Mouse (Mus musculus): ENCODE results near the gene Wdr49. TPM values are rescaled to one million over a fixed set of nuclear protein-coding genes. Genes with fewer than 3 reads are reported as not detected.

Gene Wdr49
- polyA plus RNA-seq (2012; fragmentation: generic; extraction: Trizol) = not detected

DNA sequence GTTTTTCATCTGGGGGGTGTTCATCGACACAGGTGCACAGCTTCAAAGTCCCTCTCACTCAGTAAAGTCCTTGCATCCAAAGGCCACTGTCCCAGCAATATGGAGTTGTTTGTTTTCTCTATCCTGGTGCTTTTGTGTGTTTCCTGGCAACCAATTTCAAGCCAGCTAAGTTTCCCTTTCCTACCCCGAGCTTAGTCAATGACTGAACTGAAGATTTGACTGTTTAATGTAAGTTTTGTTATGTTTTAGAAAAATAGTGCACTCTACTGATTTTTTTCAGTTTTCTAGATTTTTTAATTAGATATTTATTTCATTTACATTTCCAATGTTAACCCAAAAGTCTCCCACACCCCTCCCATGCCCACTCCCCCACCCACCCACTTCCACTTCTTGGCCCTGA, at the start of gene Wdr49:
Gene Wdr49 (minus strand): TSS at position 101 of the 400 bp plus-strand sequence.
- H3K4me3 ChIP-seq = no peak within 1 kb of the TSS
- no peak within 1 kb of the TSS for H3ac ChIP-seq (ENCODE audit: control insufficient read depth, insufficient read length)
- TF ChIP-seq POLR2A (IDR thresholded peaks at IDR 0.05; ENCODE audit: insufficient read length, low read depth) = no peak
- no peak for TF ChIP-seq SRF (IDR thresholded peaks at IDR 0.05; ENCODE audit: control insufficient read depth, insufficient read length, low read depth)
- no peak for TF ChIP-seq REST (IDR thresholded peaks at IDR 0.05; ENCODE audit: insufficient read depth, insufficient read length)
- no peak for TF ChIP-seq MYOD1 (IDR thresholded peaks at IDR 0.05; ENCODE audit: control insufficient read depth in 1 of 3, insufficient read length in 2 of 3, low read depth in 2 of 3)
- TF ChIP-seq TCF12 (IDR thresholded peaks at IDR 0.05; ENCODE audit: insufficient read depth, poor library complexity, severe bottlenecking) = no peak
- TF ChIP-seq USF1 (IDR thresholded peaks at IDR 0.05; ENCODE audit: low read depth) = no peak

DNA sequence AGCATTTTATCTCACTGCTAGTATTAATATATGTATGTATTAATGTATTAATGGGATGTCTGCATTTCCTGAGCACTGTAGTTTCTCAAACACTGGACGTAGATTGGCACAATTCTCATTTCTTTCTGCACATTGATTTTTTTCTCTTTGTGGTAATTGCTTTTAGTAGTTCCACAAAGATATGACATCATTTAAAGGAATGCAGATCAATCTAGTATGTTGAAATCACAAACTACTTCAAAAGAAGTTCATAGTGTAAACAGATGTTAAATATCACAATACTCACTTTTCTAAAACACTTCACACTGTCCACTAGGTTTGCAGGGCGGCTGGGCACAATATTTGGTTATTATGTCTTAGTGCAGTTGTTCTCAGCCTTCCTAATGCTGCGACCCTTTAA, 49.1 kb upstream of the Wdr49 start:
- no peak overlapping the region for H3ac ChIP-seq (ENCODE audit: control insufficient read depth, insufficient read length)
- no peak overlapping the region for H3K4me2 ChIP-seq (ENCODE audit: low read depth)
- H3K4me3 ChIP-seq = no peak overlapping the region
- no peak for TF ChIP-seq TCF3 (IDR thresholded peaks at IDR 0.05; ENCODE audit: insufficient read length, low read depth)
- TF ChIP-seq TCF12 (IDR thresholded peaks at IDR 0.05; ENCODE audit: insufficient read depth, poor library complexity, severe bottlenecking) = no peak
- no peak for TF ChIP-seq POLR2A (IDR thresholded peaks at IDR 0.05; ENCODE audit: insufficient read length, low read depth)
- no peak for TF ChIP-seq REST (IDR thresholded peaks at IDR 0.05; ENCODE audit: insufficient read depth, insufficient read length)
- TF ChIP-seq SRF (IDR thresholded peaks at IDR 0.05; ENCODE audit: control insufficient read depth, insufficient read length, low read depth) = no peak
- TF ChIP-seq MYOG (IDR thresholded peaks at IDR 0.05; ENCODE audit: control insufficient read depth in 1 of 3, insufficient read depth in 1 of 3, insufficient read length in 2 of 3, low read depth in 2 of 3) = no peak
- TF ChIP-seq POLR2AphosphoS2 (IDR thresholded peaks at IDR 0.05; ENCODE audit: insufficient read length, low read depth) = no peak
- H3K36me3 ChIP-seq (ENCODE audit: control insufficient read depth, insufficient read depth) = peaks cover 33% of the 10 kb centered on the region
- peaks cover 11% of the 10 kb centered on the region for H3K79me2 ChIP-seq (ENCODE audit: control insufficient read depth, insufficient read depth)
- H3K27me3 ChIP-seq (ENCODE audit: control insufficient read depth, insufficient read depth, insufficient read length) = no peaks in the 10 kb centered on the region

More for the DNA sequence above, at the start of gene Wdr49:
- H3K36me3 ChIP-seq (ENCODE audit: control insufficient read depth, insufficient read depth) = no peaks in the 10 kb centered on the region
- H3K79me2 ChIP-seq (ENCODE audit: control insufficient read depth, insufficient read depth) = no peaks in the 10 kb centered on the region
- H3K27me3 ChIP-seq (ENCODE audit: control insufficient read depth, insufficient read depth, insufficient read length) = no peaks in the 10 kb centered on the region
- no peak within 1 kb of the TSS for H3K4me2 ChIP-seq (ENCODE audit: low read depth)

DNA sequence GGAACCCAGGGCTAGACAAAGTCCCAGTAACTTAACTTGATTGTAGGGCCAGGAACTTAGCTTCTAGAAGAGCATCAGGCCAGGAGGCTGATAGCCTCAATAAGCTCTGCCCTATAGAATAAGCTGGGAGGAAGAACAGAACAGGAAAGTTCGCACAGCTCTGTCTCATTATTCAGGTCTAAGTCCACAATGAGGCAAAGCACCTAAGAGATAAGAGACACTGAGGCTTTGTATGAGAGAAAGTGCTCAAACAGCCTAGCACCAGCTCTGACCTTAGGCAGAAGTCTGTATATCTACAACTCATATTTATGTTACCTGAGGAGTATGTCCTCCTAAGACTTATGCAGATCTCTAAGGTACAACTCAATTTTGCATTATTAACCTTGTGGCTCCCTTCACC, 40.6 kb upstream of the Wdr49 start:
- H3K4me3 ChIP-seq = no peak overlapping the region
- TF ChIP-seq MYOG (IDR thresholded peaks at IDR 0.05; ENCODE audit: control insufficient read depth in 1 of 3, insufficient read depth in 1 of 3, insufficient read length in 2 of 3, low read depth in 2 of 3) = no peak
- no peak for TF ChIP-seq MYOD1 (IDR thresholded peaks at IDR 0.05; ENCODE audit: control insufficient read depth in 1 of 3, insufficient read length in 2 of 3, low read depth in 2 of 3)
- no peak for TF ChIP-seq E2F4 (IDR thresholded peaks at IDR 0.05; ENCODE audit: insufficient read depth)
- no peak for TF ChIP-seq POLR2AphosphoS2 (IDR thresholded peaks at IDR 0.05; ENCODE audit: insufficient read length, low read depth)
- TF ChIP-seq REST (IDR thresholded peaks at IDR 0.05; ENCODE audit: insufficient read depth, insufficient read length) = no peak
- TF ChIP-seq CEBPB (IDR thresholded peaks at IDR 0.05; ENCODE audit: insufficient read depth, poor library complexity, severe bottlenecking) = no peak
- TF ChIP-seq USF1 (IDR thresholded peaks at IDR 0.05; ENCODE audit: low read depth) = no peak
- TF ChIP-seq TCF12 (IDR thresholded peaks at IDR 0.05; ENCODE audit: insufficient read depth, poor library complexity, severe bottlenecking) = no peak
- no peak for TF ChIP-seq POLR2A (IDR thresholded peaks at IDR 0.05; ENCODE audit: insufficient read length, low read depth)
- TF ChIP-seq MAX (IDR thresholded peaks at IDR 0.05; ENCODE audit: low read depth) = no peak
- no peak for TF ChIP-seq TCF3 (IDR thresholded peaks at IDR 0.05; ENCODE audit: insufficient read length, low read depth)
- no peak for TF ChIP-seq SRF (IDR thresholded peaks at IDR 0.05; ENCODE audit: control insufficient read depth, insufficient read length, low read depth)
- H3K4me2 ChIP-seq (ENCODE audit: low read depth) = no peak overlapping the region
- H3ac ChIP-seq (ENCODE audit: control insufficient read depth, insufficient read length) = no peak overlapping the region
- no peaks in the 10 kb centered on the region for H3K27me3 ChIP-seq (ENCODE audit: control insufficient read depth, insufficient read depth, insufficient read length)
- H3K36me3 ChIP-seq (ENCODE audit: control insufficient read depth, insufficient read depth) = peaks cover 19% of the 10 kb centered on the region
- H3K79me2 ChIP-seq (ENCODE audit: control insufficient read depth, insufficient read depth) = no peaks in the 10 kb centered on the region

DNA sequence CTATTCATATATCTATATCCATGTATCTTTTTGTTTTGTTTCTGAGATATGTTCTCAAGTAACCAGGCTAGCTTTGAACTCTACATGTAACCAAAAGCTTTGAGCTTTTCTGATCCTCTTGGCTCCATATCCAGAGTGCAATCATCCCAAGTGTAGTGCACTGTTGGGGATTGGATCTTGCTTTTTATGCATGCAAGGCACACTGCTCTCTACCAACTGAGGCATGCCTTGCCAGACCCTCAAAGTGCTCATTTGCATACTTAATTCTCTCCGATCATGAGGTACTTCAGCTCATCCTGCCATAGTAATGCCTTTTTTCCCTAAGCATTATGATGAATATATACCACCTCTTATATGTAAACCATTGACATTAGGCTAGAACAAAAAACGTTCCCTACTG, 39.4 kb upstream of the Wdr49 start:
- Histone ChIP-seq H3K36me3 (ENCODE audit: control insufficient read depth, insufficient read depth) (peaks cover 10% of the 10 kb centered on the region), H3ac (ENCODE audit: control insufficient read depth, insufficient read length) (no peak overlapping the region), H3K4me2 (ENCODE audit: low read depth) (no peak overlapping the region), H3K4me3 (no peak overlapping the region), H3K27me3 (ENCODE audit: control insufficient read depth, insufficient read depth, insufficient read length) (no peaks in the 10 kb centered on the region), H3K79me2 (ENCODE audit: control insufficient read depth, insufficient read depth) (no peaks in the 10 kb centered on the region)
- TF ChIP-seq CEBPB (IDR thresholded peaks at IDR 0.05; ENCODE audit: insufficient read depth, poor library complexity, severe bottlenecking) (no peak), SRF (IDR thresholded peaks at IDR 0.05; ENCODE audit: control insufficient read depth, insufficient read length, low read depth) (no peak), REST (IDR thresholded peaks at IDR 0.05; ENCODE audit: insufficient read depth, insufficient read length) (no peak)

DNA sequence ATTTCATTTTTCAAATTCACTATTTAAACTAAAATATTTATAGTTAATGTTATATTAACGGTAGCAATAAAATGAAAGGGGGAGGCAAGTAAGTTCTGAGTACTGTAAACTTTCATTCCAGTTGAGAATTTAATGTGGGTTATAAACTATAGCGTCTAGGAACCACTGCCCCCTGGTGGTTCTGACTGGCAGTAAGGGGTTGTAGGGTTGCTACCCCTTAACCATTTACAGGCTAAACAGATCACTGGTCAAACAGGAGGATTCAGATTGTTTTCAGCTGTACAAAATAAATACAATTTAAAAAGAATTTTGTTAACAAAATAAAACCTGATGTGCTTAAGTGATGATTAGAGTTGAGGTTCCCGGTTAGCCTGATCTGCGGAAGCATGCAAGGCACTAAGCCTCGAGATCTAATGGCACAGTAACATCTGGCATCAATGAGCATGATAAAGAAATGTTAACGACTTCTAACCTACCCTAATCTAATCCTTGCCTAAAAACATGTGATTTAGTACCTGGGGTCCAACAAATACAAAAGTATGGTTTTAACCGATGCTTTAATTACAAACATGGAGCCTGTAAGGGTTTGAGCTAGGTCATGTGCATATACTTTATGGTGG, 35.8 kb upstream of the Wdr49 start:
- TF ChIP-seq TCF3 (IDR thresholded peaks at IDR 0.05; ENCODE audit: insufficient read length, low read depth) (no peak), POLR2A (IDR thresholded peaks at IDR 0.05; ENCODE audit: insufficient read length, low read depth) (no peak), MAX (IDR thresholded peaks at IDR 0.05; ENCODE audit: low read depth) (no peak), SRF (IDR thresholded peaks at IDR 0.05; ENCODE audit: control insufficient read depth, insufficient read length, low read depth) (no peak), REST (IDR thresholded peaks at IDR 0.05; ENCODE audit: insufficient read depth, insufficient read length) (no peak), MYOD1 (IDR thresholded peaks at IDR 0.05; ENCODE audit: control insufficient read depth in 1 of 3, insufficient read length in 2 of 3, low read depth in 2 of 3) (no peak), MYOG (IDR thresholded peaks at IDR 0.05; ENCODE audit: control insufficient read depth in 1 of 3, insufficient read depth in 1 of 3, insufficient read length in 2 of 3, low read depth in 2 of 3) (no peak), POLR2AphosphoS2 (IDR thresholded peaks at IDR 0.05; ENCODE audit: insufficient read length, low read depth) (no peak), CEBPB (IDR thresholded peaks at IDR 0.05; ENCODE audit: insufficient read depth, poor library complexity, severe bottlenecking) (no peak), E2F4 (IDR thresholded peaks at IDR 0.05; ENCODE audit: insufficient read depth) (no peak), USF1 (IDR thresholded peaks at IDR 0.05; ENCODE audit: low read depth) (no peak), TCF12 (IDR thresholded peaks at IDR 0.05; ENCODE audit: insufficient read depth, poor library complexity, severe bottlenecking) (no peak)
- peaks cover 14% of the 10 kb centered on the region for H3K36me3 ChIP-seq (ENCODE audit: control insufficient read depth, insufficient read depth)
- no peak overlapping the region for H3K4me3 ChIP-seq
- H3ac ChIP-seq (ENCODE audit: control insufficient read depth, insufficient read length) = no peak overlapping the region
- H3K79me2 ChIP-seq (ENCODE audit: control insufficient read depth, insufficient read depth) = no peaks in the 10 kb centered on the region
- H3K27me3 ChIP-seq (ENCODE audit: control insufficient read depth, insufficient read depth, insufficient read length) = no peaks in the 10 kb centered on the region
- no peak overlapping the region for H3K4me2 ChIP-seq (ENCODE audit: low read depth)

Measured in myocyte (in vitro differentiated cells).